Mouse (Mus musculus) brain, embryonic 18.5 days (tissue): ENCODE data around the gene Vav3.

Source experiments
- DNase-seq: peaks from one replicate; pipeline ENCODE4 v3.0.0-alpha.2; 2012; ENCODE audit warnings: low read depth, low spot score

The Vav3 gene

DNA sequence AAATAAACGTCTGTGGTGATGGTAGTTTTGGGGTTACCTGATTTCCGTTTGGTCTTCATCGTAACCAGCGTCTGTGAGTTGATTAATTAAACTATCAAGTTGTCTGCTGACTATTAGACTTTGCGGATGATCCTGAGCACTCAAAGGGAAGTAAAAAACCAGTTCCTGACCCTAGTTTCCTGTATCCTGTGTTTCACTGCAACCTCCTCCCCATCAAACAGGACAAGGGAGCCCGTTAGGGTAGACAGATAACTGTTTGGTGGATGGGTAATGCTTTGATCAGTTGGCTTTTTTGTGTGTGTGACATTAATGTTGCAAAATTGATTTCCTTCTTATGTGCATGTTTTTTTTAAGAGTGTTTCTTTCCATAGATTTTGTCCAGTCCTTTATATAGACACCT, 12.2 kb downstream of the Vav3 start:
- DNase-seq = no peak

DNA sequence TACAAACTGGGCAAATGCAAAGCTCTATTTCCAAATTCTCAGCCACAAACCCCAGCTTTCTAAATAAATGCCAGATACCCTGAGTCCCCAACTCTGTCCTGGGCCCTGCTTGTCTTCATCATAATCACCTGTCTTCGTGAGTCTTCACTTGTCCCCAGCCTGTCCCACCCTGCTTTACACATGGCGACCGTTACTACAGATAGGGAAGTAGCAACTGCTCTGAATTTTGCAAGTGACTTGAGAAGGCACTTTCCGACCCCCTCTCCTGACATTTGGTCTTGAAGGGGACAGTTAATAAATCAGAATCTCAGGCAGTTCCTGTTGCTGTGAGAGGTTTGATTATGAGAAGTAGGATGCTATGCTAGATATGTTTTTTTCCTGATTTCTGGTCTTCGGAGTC, 13.4 kb downstream of the Vav3 start:
- no peak for DNase-seq

- no peak for DNase-seq
These were observed 14.7 kb downstream of the Vav3 start for GRCm38 (mm10) chr3:109355158-109355557.

DNA sequence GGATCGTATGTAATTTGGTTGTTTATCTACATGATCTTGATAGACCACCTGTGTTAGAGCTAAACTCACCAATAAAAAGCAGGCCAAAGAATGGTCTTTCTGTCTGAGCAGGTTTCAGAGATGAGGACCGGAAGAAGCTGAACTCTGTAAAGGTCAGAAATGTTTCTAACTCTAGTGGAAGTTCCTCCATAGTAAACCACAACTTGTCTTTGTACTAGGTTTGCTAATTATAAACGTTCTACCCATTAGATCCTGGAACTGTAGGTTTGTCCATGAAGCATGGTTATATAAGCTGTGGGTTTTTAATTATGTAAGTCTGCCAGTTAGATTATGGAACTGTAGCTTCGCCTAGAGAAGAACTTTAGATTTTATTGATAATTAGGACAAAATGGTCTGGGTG, 20.3 kb downstream of the Vav3 start:
- no peak for DNase-seq

DNA sequence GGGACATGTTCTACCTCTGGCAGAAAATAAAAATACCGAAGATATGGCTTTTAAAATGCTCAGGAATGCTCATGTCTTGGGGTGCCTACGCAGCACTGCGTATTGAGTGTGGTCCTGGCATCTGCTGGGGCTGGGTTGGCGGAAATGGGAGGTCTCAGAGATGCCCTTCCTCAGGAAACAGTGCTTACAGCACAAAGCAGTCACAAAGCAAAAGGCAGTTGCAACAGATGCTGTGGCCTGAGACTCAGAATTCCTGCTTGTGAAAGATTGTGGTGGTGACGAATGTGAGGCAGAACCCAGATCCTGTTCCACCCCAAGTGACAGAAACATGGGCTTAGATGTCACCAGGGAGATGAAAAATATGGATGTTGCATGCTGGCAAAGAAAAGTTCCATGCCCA, 21.4 kb downstream of the Vav3 start:
- no peak for DNase-seq

DNA sequence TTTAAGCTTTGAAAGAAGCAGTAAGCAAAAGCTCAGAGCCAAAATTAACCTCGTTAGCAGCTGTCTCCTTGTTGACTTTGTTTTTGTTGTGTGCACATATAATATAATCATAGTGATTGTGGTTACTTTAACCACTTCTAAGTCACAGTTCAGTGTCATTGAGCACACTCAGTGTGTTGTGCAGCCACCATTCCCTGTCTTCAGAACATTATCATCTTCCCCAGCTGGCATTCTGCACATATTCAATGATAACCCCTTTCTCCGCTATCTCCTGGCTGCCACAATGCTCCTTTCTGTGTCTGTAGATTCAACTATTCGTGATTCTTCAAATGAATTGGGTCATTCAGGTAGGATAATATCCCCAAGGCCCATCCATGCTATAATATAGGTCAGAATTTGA, 21.9 kb downstream of the Vav3 start:
- no peak for DNase-seq

GRCm38 (mm10) chr3:109363522-109363921, 23.1 kb downstream of the Vav3 start:
- DNase-seq = no peak

DNA sequence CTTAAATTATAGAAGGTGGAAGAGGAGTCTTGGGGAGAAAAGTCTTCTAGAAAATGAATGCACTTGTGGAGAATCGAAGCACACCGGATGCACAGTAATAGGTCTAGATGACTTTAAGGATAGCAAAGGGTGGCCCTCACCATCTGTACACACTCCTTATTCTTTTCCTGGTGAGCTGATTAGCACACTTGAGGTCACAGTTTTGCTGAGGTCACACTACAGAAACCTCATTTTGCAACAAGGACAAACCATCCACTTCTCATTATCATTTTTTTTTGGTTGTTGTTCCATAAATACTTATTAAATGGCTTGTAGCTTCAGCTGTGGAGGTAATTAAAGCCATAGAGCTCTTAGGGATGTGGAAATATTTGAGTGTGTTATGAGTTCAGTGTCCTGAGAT, 25.4 kb downstream of the Vav3 start:
- no peak for DNase-seq

- no peak for DNase-seq
These were observed 26.0 kb downstream of the Vav3 start for GRCm38 (mm10) chr3:109366411-109366851.

GRCm38 (mm10) chr3:109368383-109369289, 28.2 kb downstream of the Vav3 start:
- DNase-seq = no peak

GRCm38 (mm10) chr3:109371576-109371975, 31.1 kb downstream of the Vav3 start:
- no peak for DNase-seq

DNA sequence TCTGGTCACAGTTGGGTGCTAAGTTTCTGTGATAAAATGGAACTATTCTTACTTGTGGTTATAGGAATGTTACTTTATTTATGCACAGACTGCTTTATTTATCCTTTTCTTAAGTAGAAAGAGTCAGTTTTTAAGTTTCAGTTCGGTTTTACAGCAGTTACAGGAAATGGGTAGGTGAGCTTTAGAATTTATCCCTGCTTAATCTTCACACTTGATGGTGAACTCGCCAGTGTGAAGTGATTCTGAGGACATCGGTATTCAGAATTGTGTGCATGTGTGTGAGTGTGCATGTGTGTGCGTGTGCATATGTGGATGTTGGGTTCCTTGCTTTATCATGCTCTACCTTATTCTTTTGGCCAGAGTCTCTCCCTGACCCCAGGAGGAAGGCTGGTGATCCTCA, 32.2 kb downstream of the Vav3 start:
- DNase-seq = no peak

DNA sequence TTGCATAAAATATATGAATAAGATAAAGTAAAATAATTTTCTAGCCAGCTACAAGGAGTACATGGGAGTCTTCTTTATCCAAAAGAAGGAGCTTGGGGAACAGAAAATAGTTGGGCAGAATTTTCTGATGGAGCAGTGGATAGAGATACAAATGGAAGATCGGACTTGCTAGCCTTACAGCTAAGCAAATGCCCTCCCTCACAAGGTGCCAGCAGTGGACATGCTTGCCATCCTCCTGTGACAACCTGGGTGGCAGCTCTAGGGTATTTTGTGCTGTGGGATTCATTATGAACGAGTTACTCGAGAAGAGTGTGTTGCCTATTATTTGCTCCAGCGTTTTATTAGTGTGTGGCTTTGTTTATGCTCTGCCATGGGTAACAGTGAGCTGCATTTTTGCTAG, 37.8 kb downstream of the Vav3 start:
- DNase-seq = no peak

- no peak for DNase-seq
These were observed 38.2 kb downstream of the Vav3 start for GRCm38 (mm10) chr3:109378684-109379083.

GRCm38 (mm10) chr3:109388730-109389129, 48.3 kb downstream of the Vav3 start:
- DNase-seq = no peak

DNA sequence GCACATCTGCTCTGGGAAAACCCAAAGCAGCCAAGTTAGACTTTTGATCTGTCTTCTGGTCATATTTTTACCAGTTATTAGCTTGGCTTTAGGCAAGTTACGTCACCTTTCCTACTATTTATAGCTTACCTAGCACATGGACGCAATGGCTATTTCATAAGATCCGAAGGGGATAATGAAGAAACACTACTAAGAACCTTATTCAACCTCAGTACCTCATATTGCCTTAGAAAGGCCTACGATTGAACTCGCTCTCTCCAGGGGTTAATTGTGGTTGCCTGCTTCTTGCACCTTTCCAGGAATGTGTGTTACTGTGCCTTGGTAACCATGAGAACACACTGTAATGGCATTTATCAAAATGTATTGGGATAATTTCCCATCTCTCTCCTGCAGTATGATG, 61.1 kb downstream of the Vav3 start:
- DNase-seq = no peak

GRCm38 (mm10) chr3:109411294-109411693, 70.8 kb downstream of the Vav3 start:
- DNase-seq = no peak

GRCm38 (mm10) chr3:109420403-109420802, 80.0 kb downstream of the Vav3 start:
- no peak for DNase-seq

- DNase-seq = peak; percentile 12
These were observed 80.6 kb downstream of the Vav3 start for GRCm38 (mm10) chr3:109421019-109421418.

DNA sequence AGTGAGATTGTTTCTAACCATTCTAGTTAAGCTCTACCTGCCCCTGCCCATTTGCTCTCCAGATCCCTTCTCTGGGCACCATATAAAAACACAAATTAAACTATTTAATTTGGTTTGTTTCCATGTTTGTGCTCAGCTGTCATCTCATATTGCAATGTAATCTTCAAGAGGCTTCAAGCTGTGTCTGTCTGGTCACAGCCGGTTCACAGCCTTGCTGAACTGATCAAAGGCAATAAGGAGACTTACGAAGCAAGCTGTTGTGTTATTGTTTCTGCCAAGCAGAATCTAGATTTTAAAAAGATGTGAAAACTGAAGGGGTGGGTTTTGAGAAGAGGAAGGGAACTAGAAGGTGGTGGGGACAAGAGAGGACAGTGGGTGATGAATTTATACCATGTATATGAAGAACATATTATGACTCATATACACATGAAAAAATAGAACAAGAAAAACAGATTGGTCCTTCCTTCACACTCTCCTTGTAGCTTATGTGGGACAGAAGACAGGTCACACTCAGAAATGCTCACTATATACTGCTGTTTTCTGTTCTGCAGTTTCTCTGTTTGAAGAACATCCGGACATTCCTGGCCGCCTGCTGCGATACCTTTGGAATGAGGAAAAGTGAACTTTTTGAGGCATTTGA, 83.1 kb downstream of the Vav3 start:
- no peak for DNase-seq

DNA sequence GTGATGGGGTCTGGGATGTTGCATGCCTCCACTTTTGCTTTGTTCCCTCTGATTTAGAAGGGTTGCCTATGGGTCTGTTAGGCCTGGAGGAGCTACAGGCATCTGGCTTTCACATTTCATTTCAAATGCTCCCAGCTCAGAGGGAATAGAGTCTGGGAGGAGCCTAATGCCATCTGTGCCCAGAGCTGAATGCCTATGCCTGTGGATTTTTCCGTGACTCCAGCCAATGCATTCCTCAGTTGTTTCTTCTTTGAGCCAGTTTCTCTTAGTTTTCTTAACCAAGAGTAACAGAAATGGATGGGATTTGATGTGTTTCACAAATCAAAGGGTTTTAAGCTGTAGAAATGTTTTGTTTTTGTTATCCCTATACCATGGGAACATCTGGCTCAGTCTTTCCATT, 90.8 kb downstream of the Vav3 start:
- no peak for DNase-seq

DNA sequence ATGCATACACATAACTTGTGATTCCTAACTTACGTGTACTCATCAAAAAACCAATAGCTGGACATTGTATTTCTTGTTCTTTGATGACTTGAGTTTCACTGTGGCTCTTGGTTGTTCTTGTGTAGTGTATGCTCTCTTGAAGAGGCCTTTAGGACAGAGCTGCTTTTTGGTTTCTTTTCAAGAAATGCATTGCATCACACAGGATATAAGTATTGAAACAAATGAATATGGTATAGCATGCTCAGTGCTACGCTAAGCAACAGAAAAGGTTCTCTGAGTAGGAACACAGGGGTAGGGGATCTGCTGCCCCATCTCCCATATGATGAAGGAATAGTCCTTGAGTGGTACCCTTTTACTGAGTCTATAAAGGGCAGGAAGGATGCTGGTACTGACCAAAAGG, 98.1 kb downstream of the Vav3 start:
- DNase-seq = no peak

DNA sequence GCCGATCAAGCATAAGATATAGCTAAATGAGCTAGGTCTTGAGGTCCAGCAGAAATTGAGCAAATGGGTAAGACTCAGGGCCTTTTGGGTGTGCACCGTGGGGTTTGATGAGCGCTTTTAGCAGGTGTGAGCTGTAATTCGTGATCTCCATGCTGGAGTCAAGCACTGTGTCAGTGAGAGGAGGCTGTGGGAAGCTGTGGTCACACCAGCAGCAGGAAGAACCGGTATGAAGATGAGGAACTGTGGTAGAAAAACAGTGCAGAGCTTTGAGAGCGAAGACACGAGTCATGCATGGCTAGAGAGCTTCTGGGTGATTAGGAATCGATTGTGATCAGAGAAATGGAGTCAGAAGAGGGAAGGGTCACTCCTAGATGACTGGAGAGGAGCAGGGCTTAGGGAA, 98.8 kb downstream of the Vav3 start:
- no peak for DNase-seq
